Mouse (Mus musculus) left cerebral cortex, postnatal 4 days (tissue): ENCODE results near the gene Mindy4b-ps. TPM values are rescaled to one million over a fixed set of nuclear protein-coding genes. Genes with fewer than 3 reads are reported as not detected.

Experiments
- DNase-seq: peaks from one replicate; pipeline ENCODE4 v3.0.0-alpha.2; 2022
- intact Hi-C: fragments of 180-260 bp; cut with DNase I; formaldehyde crosslinking; loops from one replicate; pipeline ENCODE4 v1.15.1; 2025
- total RNA-seq, 2 experiments: library from RNA; stranded (reverse); gene quantifications; 2 replicates each; pipeline ENCODE4 v1.2.3; 2021

Gene Mindy4b-ps
- total RNA-seq, 2 experiments from 2014 or later = 0.40 to 0.48 TPM

- intact Hi-C loops = loop anchor here (10.0 kb wide), 1 partner anchor 218 kb away; the partner anchor contains the start of gene Med12l
- DNase-seq = no peak
These were observed 35.6 kb downstream of the Mindy4b-ps start for GRCm38 (mm10) chr3:58786470-58786869.

GRCm38 (mm10) chr3:58785863-58786262 is 36.2 kb downstream of the Mindy4b-ps start:
- intact Hi-C loops = loop anchor here (10.0 kb wide), 1 partner anchor 219 kb away; the partner anchor contains the start of gene Med12l
- peak; percentile 71 for DNase-seq

GRCm38 (mm10) chr3:58784219-58785092 is 37.7 kb downstream of the Mindy4b-ps start:
- no peak for DNase-seq
- intact Hi-C loops = loop anchor here (5.0 to 10.0 kb wide), 2 partner anchors 127 to 220 kb away; partner anchors contain the start of gene Med12l

GRCm38 (mm10) chr3:58783602-58784218 is 38.4 kb downstream of the Mindy4b-ps start:
- intact Hi-C loops = loop anchor here (5.0 to 10.0 kb wide), 2 partner anchors 126 to 221 kb away; partner anchors contain the start of gene Med12l
- DNase-seq = no peak

- intact Hi-C loops = no loop called here
- no peak for DNase-seq
These were observed 65.7 kb downstream of the Mindy4b-ps start for GRCm38 (mm10) chr3:58756429-58756828.

- intact Hi-C loops = no loop called here
- no peak for DNase-seq
These were observed 66.3 kb downstream of the Mindy4b-ps start for GRCm38 (mm10) chr3:58755769-58756168.

- DNase-seq = no peak
- intact Hi-C loops = no loop called here
These were observed 67.8 kb downstream of the Mindy4b-ps start for GRCm38 (mm10) chr3:58754361-58754760.

- no peak for DNase-seq
- intact Hi-C loops = no loop called here
These were observed 70.1 kb downstream of the Mindy4b-ps start for GRCm38 (mm10) chr3:58751818-58752620.

- intact Hi-C loops = no loop called here
- DNase-seq = no peak
These were observed 73.4 kb downstream of the Mindy4b-ps start for GRCm38 (mm10) chr3:58748724-58749123.

- no peak for DNase-seq
- intact Hi-C loops = no loop called here
These were observed 74.2 kb downstream of the Mindy4b-ps start for GRCm38 (mm10) chr3:58747924-58748323.

GRCm38 (mm10) chr3:58739536-58739935 is 82.6 kb downstream of the Mindy4b-ps start:
- DNase-seq = no peak
- intact Hi-C loops = no loop called here

Other genes with a start within 250 kb of the Mindy4b-ps start
- 100 to 1,000 TPM; 142 to 149 TPM for gene Selenot, start 245.7 kb downstream of the Mindy4b-ps start, total RNA-seq
- gene Erich6, start 185.1 kb downstream of the Mindy4b-ps start, total RNA-seq = under 1 TPM; 0.56 to 0.72 TPM
- 10 to 100 TPM; 19.4 to 23.2 TPM for gene Siah2, start 129.9 kb downstream of the Mindy4b-ps start, total RNA-seq
- 1 to 10 TPM; 2.6 to 3.0 TPM for gene Clrn1, start 63.0 kb upstream of the Mindy4b-ps start, total RNA-seq
- gene Med12l, start 183.5 kb upstream of the Mindy4b-ps start, total RNA-seq = 10 to 100 TPM; 23.0 to 25.4 TPM